Mouse (Mus musculus): ENCODE results near the gene Mdm1. TPM values are rescaled to one million over a fixed set of nuclear protein-coding genes. Genes with fewer than 3 reads are reported as not detected.

Mdm1 gene
- polyA plus RNA-seq, 1 experiment from 2014 or later: 16.1 TPM

- WGBS: 45% methylated on average over 25 of the region's 25 CpGs
- no peaks in the 10 kb centered on the region for H3K4me1 ChIP-seq (replicated peaks; ENCODE audit: insufficient read depth, low read length)
- no peaks in the 10 kb centered on the region for H3K27me3 ChIP-seq (ENCODE audit: insufficient read depth, low read length)
- H3K9ac ChIP-seq (ENCODE audit: low read depth, low read length): no peak overlapping the region
- peak overlapping the region; percentile 31 for H3K4me2 ChIP-seq (ENCODE audit: low read length)
- no peak overlapping the region for H3K27ac ChIP-seq
- H3K9me3 ChIP-seq (replicated peaks; ENCODE audit: low read length): no peaks in the 10 kb centered on the region
- TF ChIP-seq CTCF (IDR thresholded peaks at IDR 0.05; ENCODE audit: low read depth): no peak
- H3K36me3 ChIP-seq (ENCODE audit: insufficient read depth, low read length): no peaks in the 10 kb centered on the region
- peak; percentile 43 for DNase-seq (ENCODE audit: low spot score)
- H3K4me3 ChIP-seq (replicated peaks; ENCODE audit: low read depth, low read length): no peak overlapping the region
- ATAC-seq (replicated peaks; ENCODE audit: low FRiP score, low read depth): peak; percentile 87
Observed at GRCm38 (mm10) chr10:118121047-118121936, 20.3 kb upstream of the Mdm1 start.

- Histone ChIP-seq H3K36me3 (ENCODE audit: insufficient read depth, low read length) (no peaks in the 10 kb centered on the region), H3K4me2 (ENCODE audit: low read length) (peak overlapping the region; percentile 31; the same call in 1 of the 2 replicates), H3K4me3 (replicated peaks; ENCODE audit: low read depth, low read length) (no peak overlapping the region), H3K27me3 (ENCODE audit: insufficient read depth, low read length) (no peaks in the 10 kb centered on the region), H3K27ac (no peak overlapping the region), H3K9me3 (replicated peaks; ENCODE audit: low read length) (no peaks in the 10 kb centered on the region), H3K9ac (ENCODE audit: low read depth, low read length) (no peak overlapping the region), H3K4me1 (replicated peaks; ENCODE audit: insufficient read depth, low read length) (no peaks in the 10 kb centered on the region)
- no peak for TF ChIP-seq CTCF (IDR thresholded peaks at IDR 0.05; ENCODE audit: low read depth)
- ATAC-seq (replicated peaks; ENCODE audit: low FRiP score, low read depth) (no peak), DNase-seq (ENCODE audit: low spot score) (no peak)
- WGBS: 61% methylated on average over 13 of the region's 13 CpGs
Observed at GRCm38 (mm10) chr10:118121937-118122285, 19.7 kb upstream of the Mdm1 start.

GRCm38 (mm10) chr10:118122441-118123162, 19.0 kb upstream of the Mdm1 start:
- Histone ChIP-seq H3K36me3 (ENCODE audit: insufficient read depth, low read length) (no peaks in the 10 kb centered on the region), H3K4me1 (replicated peaks; ENCODE audit: insufficient read depth, low read length) (no peaks in the 10 kb centered on the region), H3K9ac (ENCODE audit: low read depth, low read length) (no peak overlapping the region), H3K9me3 (replicated peaks; ENCODE audit: low read length) (no peaks in the 10 kb centered on the region), H3K4me2 (ENCODE audit: low read length) (no peak overlapping the region), H3K4me3 (replicated peaks; ENCODE audit: low read depth, low read length) (no peak overlapping the region), H3K27ac (no peak overlapping the region), H3K27me3 (ENCODE audit: insufficient read depth, low read length) (0 out of 2 replicates have a peak, but pooled peaks cover 4% of the 10 kb centered on the region)
- DNase-seq (ENCODE audit: low spot score): no peak
- ATAC-seq (replicated peaks; ENCODE audit: low FRiP score, low read depth): no peak
- 89% methylated on average over 11 of the region's 11 CpGs for WGBS
- TF ChIP-seq CTCF (IDR thresholded peaks at IDR 0.05; ENCODE audit: low read depth): no peak

DNA sequence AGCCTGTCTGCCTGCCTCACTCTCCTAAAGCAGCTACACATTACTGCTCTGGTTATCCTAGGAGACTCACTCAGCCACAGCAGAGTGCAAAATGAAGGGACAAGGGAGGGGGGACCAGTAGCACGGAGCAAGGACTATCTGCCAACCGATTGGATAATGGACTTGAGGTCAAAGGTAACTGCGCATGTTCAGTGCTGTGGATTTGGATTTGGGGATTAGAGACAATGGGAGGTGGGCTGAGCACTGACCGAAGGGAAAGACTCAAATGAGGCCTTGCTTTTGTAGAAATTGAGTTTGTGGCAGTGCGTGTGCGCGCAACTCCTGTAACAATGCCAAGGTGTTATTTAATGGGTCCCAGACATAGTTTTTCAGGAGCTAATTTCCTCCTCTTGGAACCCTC, 16.4 kb upstream of the Mdm1 start:
- H3K9ac ChIP-seq (ENCODE audit: low read depth, low read length): no peak overlapping the region
- no peak for TF ChIP-seq CTCF (IDR thresholded peaks at IDR 0.05; ENCODE audit: low read depth)
- H3K27ac ChIP-seq: no peak overlapping the region
- no peak overlapping the region for H3K4me2 ChIP-seq (ENCODE audit: low read length)
- DNase-seq (ENCODE audit: low spot score) (no peak), ATAC-seq (replicated peaks; ENCODE audit: low FRiP score, low read depth) (no peak)
- no peaks in the 10 kb centered on the region for H3K4me1 ChIP-seq (replicated peaks; ENCODE audit: insufficient read depth, low read length)
- H3K9me3 ChIP-seq (replicated peaks; ENCODE audit: low read length): no peaks in the 10 kb centered on the region
- no peak overlapping the region for H3K4me3 ChIP-seq (replicated peaks; ENCODE audit: low read depth, low read length)
- 95% methylated on average over 7 of the region's 7 CpGs for WGBS
- no peaks in the 10 kb centered on the region for H3K36me3 ChIP-seq (ENCODE audit: insufficient read depth, low read length)
- 0 out of 2 replicates have a peak, but pooled peaks cover 4% of the 10 kb centered on the region for H3K27me3 ChIP-seq (ENCODE audit: insufficient read depth, low read length)

DNA sequence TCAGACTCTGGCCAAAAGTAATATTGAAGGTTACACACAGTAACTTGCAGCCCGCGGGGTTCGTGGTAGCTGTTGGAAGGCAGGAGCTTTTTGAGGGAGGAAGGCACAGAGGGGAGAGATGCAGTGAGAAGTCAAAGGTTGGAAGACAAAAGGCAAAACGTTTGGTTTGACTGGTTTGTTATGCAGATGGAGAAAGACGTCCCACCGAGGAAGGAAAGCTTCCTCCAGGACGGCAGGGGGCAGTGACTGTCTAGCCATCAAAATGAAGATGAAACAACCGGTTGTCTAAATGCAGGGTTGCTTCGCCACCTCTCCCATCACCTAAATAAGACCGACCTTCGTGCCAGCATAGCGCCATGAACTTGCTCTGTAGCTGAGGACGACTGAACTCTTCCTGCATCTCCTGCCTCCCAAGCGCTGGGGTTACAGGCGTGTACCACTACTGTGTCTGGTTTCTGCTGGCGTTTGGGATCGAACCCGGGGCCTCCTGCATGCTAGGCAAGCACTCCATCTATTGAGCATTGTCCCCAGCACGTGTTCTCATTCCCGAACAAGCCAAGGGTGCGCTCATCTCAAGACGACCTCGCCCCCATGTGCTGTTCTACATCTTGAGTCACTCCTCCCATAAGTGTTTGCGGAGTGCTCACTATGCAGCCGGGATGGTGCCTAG, 15.7 kb upstream of the Mdm1 start:
- Histone ChIP-seq H3K9me3 (replicated peaks; ENCODE audit: low read length) (no peaks in the 10 kb centered on the region), H3K36me3 (ENCODE audit: insufficient read depth, low read length) (no peaks in the 10 kb centered on the region), H3K4me3 (replicated peaks; ENCODE audit: low read depth, low read length) (no peak overlapping the region), H3K27ac (no peak overlapping the region), H3K9ac (ENCODE audit: low read depth, low read length) (no peak overlapping the region), H3K4me1 (replicated peaks; ENCODE audit: insufficient read depth, low read length) (no peaks in the 10 kb centered on the region), H3K27me3 (ENCODE audit: insufficient read depth, low read length) (0 out of 2 replicates have a peak, but pooled peaks cover 4% of the 10 kb centered on the region), H3K4me2 (ENCODE audit: low read length) (no peak overlapping the region)
- WGBS: 79% methylated on average over 25 of the region's 25 CpGs
- no peak for ATAC-seq (replicated peaks; ENCODE audit: low FRiP score, low read depth)
- no peak for DNase-seq (ENCODE audit: low spot score)
- no peak for TF ChIP-seq CTCF (IDR thresholded peaks at IDR 0.05; ENCODE audit: low read depth)

Measured in kidney, postnatal 0 days (tissue).